Mouse (Mus musculus): Measurements from ENCODE around the gene Ppm1f. TPM values are rescaled to one million over a fixed set of nuclear protein-coding genes. Genes with fewer than 3 reads are reported as not detected.

Gene Ppm1f
- polyA plus RNA-seq (2017; shearing (Covaris generic)), result 34.6 TPM

DNA sequence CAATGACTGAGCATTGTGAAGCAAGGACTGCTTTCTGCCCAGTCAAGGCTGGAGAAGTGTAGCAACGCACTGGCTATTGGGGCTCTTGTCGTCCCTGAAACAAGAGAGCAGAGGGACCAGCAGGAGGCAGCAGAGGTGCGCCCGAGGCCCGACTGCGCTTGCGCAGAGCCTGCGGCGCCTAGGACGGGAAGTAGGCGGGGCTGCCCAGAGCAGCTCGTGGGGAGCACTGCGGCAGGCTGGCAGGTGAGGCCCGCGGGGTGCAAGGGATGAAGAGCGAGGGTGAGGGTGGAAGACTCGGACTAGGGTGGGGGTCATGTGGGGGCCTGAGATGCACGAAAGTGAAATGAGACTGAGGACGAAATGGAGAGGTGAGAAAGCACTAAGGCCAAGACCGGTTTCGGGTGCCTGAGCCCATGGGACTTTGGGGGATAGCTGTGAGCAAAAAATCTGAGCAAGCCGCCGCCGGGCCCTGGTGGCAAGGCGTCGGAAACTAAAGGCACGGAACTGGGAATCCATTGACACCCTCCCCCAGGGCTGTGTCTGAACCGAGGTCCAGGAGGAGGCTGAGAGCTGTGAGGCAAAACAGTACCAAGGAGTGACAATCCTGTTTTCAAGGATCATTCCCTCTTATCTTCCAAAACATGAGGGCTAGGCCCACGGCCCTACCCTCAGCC, at the start of gene Ppm1f:
Ppm1f (plus strand) TSS at position 88 of the 674 bp plus-strand sequence.

GRCm38 (mm10) chr16:16863978-16864377, 32.3 kb upstream of the Ppm1f start, which contains the start of gene Igll1:
TSS of gene Igll1 (minus strand) at chr16:16863985.

DNA sequence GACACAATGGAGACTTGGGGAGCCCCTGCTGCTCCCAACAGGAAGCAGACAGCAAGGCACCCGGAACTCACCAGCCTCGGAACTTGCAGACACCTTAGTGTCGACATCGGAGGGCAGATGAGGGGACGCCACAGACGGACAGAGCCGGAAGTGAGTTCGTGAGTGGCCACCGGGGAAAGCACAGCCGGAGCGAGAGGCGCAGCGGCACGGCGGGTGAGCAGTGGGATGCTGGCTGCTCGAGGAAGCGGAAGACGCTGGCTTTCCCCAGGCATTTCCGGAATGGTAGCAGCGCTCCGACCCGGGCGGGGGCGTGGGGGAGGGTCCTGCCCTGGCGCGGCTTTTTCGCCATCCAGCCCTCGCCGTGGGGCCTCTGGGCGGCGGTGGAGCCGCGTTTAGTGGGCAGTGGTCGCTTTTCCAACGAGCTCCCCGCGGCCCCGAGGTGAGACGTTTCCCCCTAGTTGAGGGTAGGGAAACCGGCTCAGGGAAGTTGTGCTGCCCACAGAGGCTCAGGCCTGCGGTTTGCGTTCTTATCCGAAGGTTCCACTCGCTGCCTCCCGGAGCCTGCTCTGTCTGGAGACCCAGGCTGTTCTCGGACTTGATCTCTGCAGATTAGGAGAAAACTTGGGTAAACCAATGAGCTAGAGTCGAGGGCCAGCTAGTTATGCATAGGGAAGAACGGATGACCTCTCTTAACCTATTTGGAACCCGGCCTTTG, 25.5 kb upstream of the Ppm1f start, which contains the start of the genes Top3b and Vpreb1:
Top3b (plus strand) TSS at position 120 of the 715 bp plus-strand sequence.
Vpreb1 (minus strand) TSS at position 227 of the 715 bp plus-strand sequence.

Other genes starting within 250 kb of the Ppm1f start
- not detected for gene Olfr19, start 220.1 kb upstream of the Ppm1f start, polyA plus RNA-seq (2017; shearing (Covaris generic))
- 0.55 TPM for gene Spag6l, start 67.0 kb upstream of the Ppm1f start, polyA plus RNA-seq (2017; shearing (Covaris generic))
- gene Igll1, start 32.5 kb upstream of the Ppm1f start, polyA plus RNA-seq (2017; shearing (Covaris generic)), result not detected
- gene Top3b, start 25.7 kb upstream of the Ppm1f start, polyA plus RNA-seq (2017; shearing (Covaris generic)), result 125 TPM
- 3.3 TPM for gene Vpreb1, start 25.6 kb upstream of the Ppm1f start, polyA plus RNA-seq (2017; shearing (Covaris generic))
- 33.1 TPM for gene Mapk1, start 86.9 kb downstream of the Ppm1f start, polyA plus RNA-seq (2017; shearing (Covaris generic))
- gene Ypel1, start 173.2 kb downstream of the Ppm1f start, polyA plus RNA-seq (2017; shearing (Covaris generic)), result 2.4 TPM
- 271 TPM for gene Ppil2, start 214.8 kb downstream of the Ppm1f start, polyA plus RNA-seq (2017; shearing (Covaris generic))
- gene 2610318N02Rik, start 228.7 kb downstream of the Ppm1f start, polyA plus RNA-seq (2017; shearing (Covaris generic)), result 3.6 TPM
- gene Sdf2l1, start 235.9 kb downstream of the Ppm1f start, polyA plus RNA-seq (2017; shearing (Covaris generic)), result 49.5 TPM
- 5.2 TPM for gene Ydjc, start 248.2 kb downstream of the Ppm1f start, polyA plus RNA-seq (2017; shearing (Covaris generic))